Mouse (Mus musculus) right cerebral cortex, postnatal 4 days (tissue): ENCODE results near the gene Pnpla7.
A peak's percentile ranks its signal among the peaks of the same experiment; 100 is the strongest.
"Not testable (repeated sequence)": the region's sequence is repeated elsewhere in the genome, so short reads cannot be mapped to it uniquely, and the experiment has no call there.

ENCODE experiments used
- DNase-seq: peaks from one replicate; pipeline ENCODE4 v3.0.0-alpha.2; 2022

Gene Pnpla7

DNA sequence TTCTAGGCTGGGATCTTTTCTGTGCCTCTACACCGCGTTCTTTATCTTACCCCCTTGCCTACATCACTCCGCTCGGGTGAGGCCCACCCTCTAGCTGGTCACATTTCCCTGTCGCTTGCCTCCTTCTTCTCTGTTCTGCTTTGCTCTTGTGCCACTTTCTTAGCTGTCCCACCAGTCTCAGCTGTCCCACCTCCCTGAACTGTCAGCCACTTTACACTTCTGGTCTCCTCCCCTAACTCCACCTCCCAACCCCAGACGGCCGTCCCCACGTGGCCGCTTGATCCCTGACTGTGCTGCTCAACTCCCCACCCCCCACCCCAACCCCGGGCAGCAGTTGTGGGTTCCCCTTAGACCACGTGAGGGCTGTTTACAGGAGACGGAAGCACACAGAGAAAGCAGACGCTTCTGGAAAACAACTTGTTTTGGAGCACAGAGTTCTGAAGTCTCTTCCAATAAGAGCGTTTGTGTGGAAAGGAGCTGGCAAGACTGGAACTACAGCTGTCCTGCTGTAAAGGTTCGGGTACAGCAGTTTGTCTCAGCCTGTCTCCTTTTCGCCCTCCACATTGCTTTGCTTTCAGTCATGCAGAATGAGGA is at the start of gene Pnpla7:
Pnpla7 (plus strand) TSS at position 330 of the 594 bp plus-strand sequence.
- peak; percentile 59 for DNase-seq

DNA sequence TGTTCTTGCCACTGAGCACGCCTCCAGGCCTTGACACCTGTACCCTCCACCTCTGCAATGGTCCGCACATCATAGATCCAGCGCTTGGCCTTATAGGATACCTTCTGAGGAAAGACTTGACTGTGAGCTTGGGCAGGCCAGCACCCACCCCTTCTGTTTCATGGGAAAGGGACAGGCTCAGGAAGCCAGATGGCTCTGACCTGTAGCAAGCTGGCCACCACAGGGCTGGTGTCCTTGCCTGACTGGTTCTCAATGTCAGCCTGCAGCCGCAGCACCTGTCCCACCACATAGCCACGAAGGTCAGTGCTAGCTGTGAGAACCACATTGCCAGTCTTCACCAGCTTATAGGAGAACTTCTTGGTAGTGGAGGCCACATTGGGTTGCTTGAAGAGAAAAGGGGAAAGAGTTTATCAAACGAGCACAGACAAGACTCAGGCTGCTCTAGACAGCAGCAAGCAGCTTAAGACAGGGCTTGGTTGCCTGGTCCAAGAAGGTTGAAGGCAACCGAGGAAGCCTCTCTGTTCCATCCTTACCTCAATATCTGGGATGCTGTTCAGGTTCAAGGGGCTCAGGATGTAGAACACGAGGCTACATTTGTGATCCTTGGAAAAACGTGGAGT is 49.4 kb upstream of the Pnpla7 start:
- DNase-seq = no peak

DNA sequence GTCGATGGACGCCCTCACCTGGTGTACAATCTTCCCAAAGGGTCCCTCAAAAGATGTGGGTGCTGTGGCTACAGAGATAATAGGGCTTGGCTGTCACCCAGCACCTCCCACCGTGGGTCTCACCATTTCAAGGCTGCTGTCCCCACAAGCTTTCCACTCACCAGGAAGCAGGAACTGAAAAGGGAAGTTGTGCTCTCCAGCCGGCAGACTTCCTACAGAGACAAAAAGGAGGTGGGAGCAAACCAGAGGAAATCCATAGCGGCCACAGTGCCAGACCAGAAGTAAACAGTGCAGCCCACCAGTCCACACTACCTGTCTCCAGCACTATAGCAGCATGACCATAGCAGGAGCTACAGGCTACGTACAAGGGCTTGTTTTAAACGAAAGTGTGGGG is 48.9 kb upstream of the Pnpla7 start:
- no peak for DNase-seq

DNA sequence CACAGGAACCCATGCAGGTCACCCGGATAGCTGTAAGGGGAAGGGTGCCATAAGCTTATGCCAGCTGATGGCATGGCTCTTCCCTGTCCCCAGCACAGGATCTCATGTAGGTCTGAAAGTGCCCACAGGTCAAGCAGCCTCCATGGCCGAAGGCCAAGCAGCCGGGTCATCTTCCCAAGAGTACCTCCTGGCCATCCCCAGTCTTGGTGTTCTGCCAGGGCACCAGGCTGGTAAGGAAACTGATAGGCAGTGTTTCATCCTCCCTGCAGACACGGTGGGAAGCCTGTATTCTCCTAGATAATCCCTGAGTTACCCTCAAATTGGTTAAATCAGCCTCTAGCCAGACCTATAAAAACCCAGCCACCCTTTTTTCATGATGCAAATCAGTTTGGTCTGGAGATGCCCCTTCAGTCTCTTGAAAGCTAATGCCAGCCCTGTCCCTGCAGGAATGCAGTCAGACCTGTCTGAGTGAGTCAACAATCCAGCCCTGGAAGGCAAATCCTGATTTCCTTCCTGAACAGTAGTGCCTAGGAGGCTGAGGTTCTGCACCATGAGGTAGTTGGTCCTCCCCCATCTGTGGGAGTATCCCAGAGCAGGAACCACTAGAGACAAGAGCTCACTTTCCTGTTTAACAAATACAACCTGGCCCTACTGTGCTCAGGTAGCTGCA is 47.9 kb upstream of the Pnpla7 start:
- no peak for DNase-seq

DNA sequence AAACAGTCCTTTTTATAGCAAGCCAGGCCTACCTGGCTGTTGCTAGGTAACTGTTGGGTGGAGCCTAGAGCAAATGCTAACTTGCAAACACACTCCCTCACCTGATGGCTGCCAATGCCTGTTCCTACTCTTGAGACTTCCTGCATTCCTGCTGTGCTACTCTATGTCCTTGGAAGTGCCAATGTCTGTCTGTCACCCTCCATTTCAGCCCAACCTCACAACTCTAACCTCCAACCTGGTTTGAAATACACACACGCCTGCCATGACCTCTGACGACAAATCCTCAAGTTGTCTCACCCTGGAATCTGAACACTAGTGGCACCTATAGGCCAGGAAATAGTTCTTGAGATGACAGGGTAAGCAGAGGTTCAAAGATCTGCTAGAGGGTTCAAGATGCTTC is 46.7 kb upstream of the Pnpla7 start:
- no peak for DNase-seq

GRCm38 (mm10) chr2:24929593-24929992 is 46.2 kb upstream of the Pnpla7 start:
- DNase-seq = no peak

GRCm38 (mm10) chr2:24934441-24934963 is 41.3 kb upstream of the Pnpla7 start:
- DNase-seq = peak; percentile 45

- peak; percentile 74 for DNase-seq
Observed at GRCm38 (mm10) chr2:24935057-24935796, 40.6 kb upstream of the Pnpla7 start, which contains the start of gene Arrdc1. Arrdc1 (minus strand) TSS chr2:24935252.

DNA sequence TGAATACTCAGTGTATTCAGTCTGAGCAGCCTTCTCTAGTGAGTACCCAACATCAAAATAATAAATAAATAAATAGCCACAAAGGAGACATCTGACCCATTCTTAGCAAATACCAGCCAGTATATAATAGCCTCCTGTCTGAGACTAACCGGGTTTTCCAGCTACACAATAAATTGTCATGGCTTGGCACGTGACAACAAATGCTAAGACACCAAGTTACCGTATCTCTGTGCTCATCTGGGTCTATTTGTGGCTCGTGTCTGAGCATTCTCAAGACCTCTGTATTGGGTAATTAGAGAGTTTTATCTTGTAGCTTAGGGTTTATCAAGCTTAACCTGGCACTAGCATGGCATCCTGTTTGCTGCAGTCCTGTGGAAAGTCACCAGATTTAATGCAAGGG is 33.7 kb upstream of the Pnpla7 start:
- no peak for DNase-seq

- DNase-seq = not testable (repeated sequence)
Observed at GRCm38 (mm10) chr2:24944304-24944703, 31.5 kb upstream of the Pnpla7 start.

DNA sequence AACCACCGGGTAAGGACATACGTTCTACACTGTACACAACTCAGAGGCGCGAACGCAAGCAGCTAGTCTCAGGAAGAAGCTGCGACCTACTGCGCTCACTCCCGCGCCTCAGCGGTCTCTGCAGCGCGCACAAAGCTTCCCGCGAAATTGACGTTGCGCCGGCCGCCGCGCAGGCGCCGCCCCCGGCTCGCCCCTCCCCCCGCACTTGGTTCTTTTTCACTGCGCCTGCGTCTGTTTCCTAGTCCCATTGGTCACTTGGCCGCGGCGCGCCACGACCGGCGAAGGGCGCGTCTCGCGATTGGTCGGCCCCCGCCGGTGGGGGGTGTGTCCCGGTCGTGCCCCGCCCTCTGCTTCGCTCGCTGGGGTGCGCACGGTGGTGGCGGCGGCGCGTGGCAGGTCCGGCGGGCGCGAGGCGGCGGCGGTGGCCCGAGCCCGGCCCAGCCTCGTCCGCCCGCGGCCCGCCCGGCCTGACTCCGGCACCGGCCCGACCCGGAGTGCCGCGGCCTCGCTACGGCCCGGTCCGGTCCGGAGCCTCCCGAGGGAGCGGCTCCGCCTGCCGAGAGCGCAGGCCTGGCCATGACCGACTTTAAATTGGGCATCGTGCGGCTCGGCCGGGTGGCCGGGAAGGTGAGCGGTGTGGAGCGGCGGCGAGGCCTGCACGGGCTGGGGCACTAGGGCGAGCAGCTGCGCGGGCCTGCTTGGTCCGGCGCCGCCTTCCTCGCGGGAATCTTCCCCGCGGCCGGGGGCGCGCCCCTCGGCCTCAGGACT is 26.2 kb upstream of the Pnpla7 start, which contains the start of gene Zmynd19:
Zmynd19 (plus strand) TSS at position 372 of the 768 bp plus-strand sequence.
- DNase-seq = peak; percentile 100

DNA sequence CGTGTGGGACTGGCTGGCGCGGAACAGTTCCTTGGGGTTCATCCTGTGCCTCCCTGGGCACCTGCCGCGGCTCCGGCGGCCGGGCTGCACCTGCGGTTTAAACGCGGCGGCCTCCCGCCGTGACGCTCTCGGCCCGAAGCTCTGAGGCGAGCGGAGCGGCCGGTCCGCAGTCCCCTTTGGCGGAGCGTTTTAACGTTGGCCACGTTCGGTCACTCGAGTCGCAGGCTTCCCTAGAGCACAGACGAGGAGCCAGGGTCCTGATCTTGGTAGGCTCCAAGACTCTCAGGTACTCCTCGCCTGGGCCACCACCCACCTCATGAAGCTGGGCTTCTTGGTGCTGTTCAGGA is 25.7 kb upstream of the Pnpla7 start:
- no peak for DNase-seq

- no peak for DNase-seq
Observed at GRCm38 (mm10) chr2:24952537-24953055, 23.2 kb upstream of the Pnpla7 start.

GRCm38 (mm10) chr2:24960910-24961309 is 14.9 kb upstream of the Pnpla7 start:
- DNase-seq = no peak

DNA sequence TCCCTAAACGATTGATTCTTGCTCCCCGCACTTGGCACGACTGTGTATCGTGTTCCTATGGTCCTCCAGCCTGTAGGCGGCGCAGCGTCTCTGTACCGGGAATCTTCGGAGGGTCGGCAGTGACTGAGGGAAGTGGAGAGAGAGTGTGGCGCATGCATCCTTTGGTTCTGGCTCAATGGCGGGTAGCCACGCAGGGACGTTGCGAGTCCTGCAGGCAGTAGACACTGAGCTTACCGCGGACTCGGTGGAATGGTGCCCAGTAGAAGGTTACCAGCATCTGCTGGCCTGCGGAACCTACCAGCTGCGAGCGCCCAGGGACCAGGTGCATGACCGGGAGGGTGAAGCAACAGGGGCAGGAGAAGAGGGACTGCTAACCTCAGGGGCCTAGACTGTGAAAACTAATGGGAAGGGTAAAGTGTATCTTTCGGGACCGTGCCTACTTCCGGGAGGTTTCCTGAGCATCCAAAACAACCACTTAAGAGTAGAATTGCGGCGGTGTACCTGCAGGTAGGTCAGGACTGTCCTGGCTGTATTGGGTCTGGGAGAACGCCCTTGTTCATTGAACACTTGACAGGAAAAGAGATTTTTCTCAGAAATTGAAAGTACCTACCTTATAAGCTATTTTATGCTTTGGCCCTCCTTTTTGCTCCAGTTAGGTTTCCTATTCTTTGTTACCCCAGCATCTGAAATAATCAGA is 13.4 kb upstream of the Pnpla7 start, which contains the start of gene Dph7:
Dph7 (plus strand) TSS at position 97 of the 697 bp plus-strand sequence.
- DNase-seq = peak; percentile 95

DNA sequence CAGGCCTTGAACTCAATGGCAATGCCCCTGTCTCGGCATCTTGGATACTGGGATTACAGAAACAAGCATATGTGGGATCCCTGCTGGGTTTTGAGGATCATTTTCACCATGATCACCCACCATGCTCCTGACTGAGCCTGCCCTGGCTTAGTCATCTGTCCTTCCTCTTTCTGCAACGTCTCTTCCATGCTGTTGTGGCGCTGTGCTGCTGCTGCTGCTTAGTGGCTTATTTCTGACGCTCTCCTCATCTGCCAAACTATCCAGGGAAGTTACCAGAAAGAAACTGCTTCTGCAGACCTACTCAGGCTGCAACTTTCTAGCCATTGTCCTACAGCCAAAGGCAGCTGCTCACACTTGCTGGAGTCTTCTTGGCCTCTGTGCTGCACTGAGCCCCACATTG is 5.4 kb upstream of the Pnpla7 start:
- DNase-seq = no peak

DNA sequence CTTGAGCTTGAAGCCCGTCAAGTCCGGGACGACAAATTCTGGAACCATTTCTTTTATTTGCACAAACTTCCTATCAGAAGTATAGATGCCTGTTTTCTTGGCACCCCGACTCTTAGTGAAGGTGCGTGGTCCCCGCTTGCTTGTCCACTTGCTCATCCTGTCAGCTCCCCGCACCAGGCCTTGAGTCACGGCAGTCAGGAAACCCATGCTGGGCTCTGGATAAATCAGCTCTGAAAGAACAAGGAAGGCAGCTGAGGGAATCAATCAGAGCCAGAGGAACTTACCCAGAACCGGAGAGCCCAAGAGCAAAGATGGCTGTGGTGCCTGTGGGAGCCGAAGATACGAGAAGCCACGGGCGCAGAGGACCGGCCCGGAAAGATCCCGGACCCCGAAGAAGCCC is 1.4 kb upstream of the Pnpla7 start:
- not testable (repeated sequence) for DNase-seq

- DNase-seq = peak; percentile 95
Observed at GRCm38 (mm10) chr2:24974906-24975703, 728 bp upstream of the Pnpla7 start, which contains the start of gene Mrpl41. Mrpl41 (minus strand) TSS chr2:24975098.

DNA sequence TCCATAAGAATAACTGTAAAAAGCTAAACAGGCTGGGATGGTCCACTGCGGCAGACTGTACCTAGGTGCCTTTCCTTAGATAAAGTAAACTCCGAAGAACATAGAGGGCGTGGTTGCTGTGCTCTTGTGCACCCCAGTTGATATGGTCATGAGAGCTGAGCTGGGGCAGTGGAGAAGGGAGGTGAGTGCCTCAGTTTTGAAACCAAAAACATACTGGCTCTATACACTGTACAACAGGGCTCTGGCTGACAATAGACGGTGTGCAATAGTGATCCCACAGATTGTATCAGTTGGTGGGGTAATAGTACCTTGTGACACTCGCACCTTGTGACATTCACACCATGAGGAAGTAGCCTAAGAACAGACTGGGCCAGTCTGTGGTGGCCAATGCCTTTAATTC is 1.1 kb downstream of the Pnpla7 start:
- DNase-seq = no peak

- no peak for DNase-seq
Observed at GRCm38 (mm10) chr2:24987762-24988161, 11.9 kb downstream of the Pnpla7 start.

GRCm38 (mm10) chr2:24995332-24995731 is 19.5 kb downstream of the Pnpla7 start:
- DNase-seq = no peak
